Mouse (Mus musculus) erythroblast, adult 5-6 weeks (primary cell): ENCODE data around the gene Olfr1254. TPM values are rescaled to one million over a fixed set of nuclear protein-coding genes. Genes with fewer than 3 reads are reported as not detected.

ENCODE experiments used
- ATAC-seq: replicated peaks from 2 replicates; pipeline ENCODE4 v1.8.0; 2016; ENCODE audit warnings: moderate number of reproducible peaks, mild to moderate bottlenecking, moderate TSS enrichment, inconsistent platforms; ENCODE audit not compliant: poor library complexity, low FRiP score, severe bottlenecking
- total RNA-seq, 2 experiments: library from RNA; stranded (forward) in 1 of 2; stranded (reverse) in 1 of 2; fragments of 150-400 nt in 1 of 2; fragments of 200-764, 138-1000 nt in 1 of 2; gene quantifications; 2 replicates each; pipeline versions ENCODE4 v1.2.3 to v1.2.4; 2015 to 2017; ENCODE audit warnings: low replicate concordance in 2 of 2

Olfr1254 gene
- total RNA-seq (2015; ENCODE audit: low replicate concordance) (not detected in 2 replicates), total RNA-seq (2017; ENCODE audit: low replicate concordance) (not detected in 2 replicates)

- ATAC-seq: no peak
These were observed at the start of gene Olfr1254 for GRCm38 (mm10) chr2:89793519-89793918. TSS of gene Olfr1254 (minus strand) at chr2:89793619.

- no peak for ATAC-seq
These were observed 48.0 kb upstream of the Olfr1254 start, which contains the start of gene Olfr1256 for GRCm38 (mm10) chr2:89841455-89841854. TSS of gene Olfr1256 (minus strand) at chr2:89841555.

- ATAC-seq: no peak
These were observed 26.8 kb upstream of the Olfr1254 start for GRCm38 (mm10) chr2:89820216-89820615.

GRCm38 (mm10) chr2:89811751-89812150 is 18.3 kb upstream of the Olfr1254 start, which contains the start of gene Olfr1255:
TSS of gene Olfr1255 (plus strand) at chr2:89812051.
- no peak for ATAC-seq

GRCm38 (mm10) chr2:89810751-89811150 is 17.3 kb upstream of the Olfr1254 start:
- ATAC-seq: no peak

GRCm38 (mm10) chr2:89799583-89799982 is 6.2 kb upstream of the Olfr1254 start:
- no peak for ATAC-seq

- no peak for ATAC-seq
These were observed 36.4 kb downstream of the Olfr1254 start, which contains the start of gene Olfr1253 for GRCm38 (mm10) chr2:89756990-89757389. TSS of gene Olfr1253 (minus strand) at chr2:89757090.

Other genes with a start within 250 kb of the Olfr1254 start
- gene Olfr1245, start 215.2 kb downstream of the Olfr1254 start, total RNA-seq (2015; ENCODE audit: low replicate concordance): not detected in 2 replicates
- gene Olfr1245, start 215.2 kb downstream of the Olfr1254 start, total RNA-seq (2017; ENCODE audit: low replicate concordance): 2.1 TPM in 1 of 2 replicates, not detected in the other
- gene Olfr1246, start 200.5 kb downstream of the Olfr1254 start, total RNA-seq (2015; ENCODE audit: low replicate concordance): not detected in 2 replicates
- not detected in 2 replicates for gene Olfr1246, start 200.5 kb downstream of the Olfr1254 start, total RNA-seq (2017; ENCODE audit: low replicate concordance)
- not detected in 2 replicates for gene Olfr1247, start 179.5 kb downstream of the Olfr1254 start, total RNA-seq (2015; ENCODE audit: low replicate concordance)
- not detected in 2 replicates for gene Olfr1247, start 179.5 kb downstream of the Olfr1254 start, total RNA-seq (2017; ENCODE audit: low replicate concordance)
- not detected in 2 replicates for gene Olfr1248, start 175.4 kb downstream of the Olfr1254 start, total RNA-seq (2015; ENCODE audit: low replicate concordance)
- not detected in 2 replicates for gene Olfr1248, start 175.4 kb downstream of the Olfr1254 start, total RNA-seq (2017; ENCODE audit: low replicate concordance)
- gene Olfr1249, start 158.6 kb downstream of the Olfr1254 start, total RNA-seq (2015; ENCODE audit: low replicate concordance): not detected in 2 replicates
- not detected in 2 replicates for gene Olfr1249, start 158.6 kb downstream of the Olfr1254 start, total RNA-seq (2017; ENCODE audit: low replicate concordance)
- not detected in 2 replicates for gene Olfr1250, start 132.2 kb downstream of the Olfr1254 start, total RNA-seq (2015; ENCODE audit: low replicate concordance)
- gene Olfr1250, start 132.2 kb downstream of the Olfr1254 start, total RNA-seq (2017; ENCODE audit: low replicate concordance): not detected in 2 replicates
- not detected in 2 replicates for gene Olfr1251, start 121.7 kb downstream of the Olfr1254 start, total RNA-seq (2015; ENCODE audit: low replicate concordance)
- not detected in 2 replicates for gene Olfr1251, start 121.7 kb downstream of the Olfr1254 start, total RNA-seq (2017; ENCODE audit: low replicate concordance)
- not detected in 2 replicates for gene Olfr1252, start 68.6 kb downstream of the Olfr1254 start, total RNA-seq (2015; ENCODE audit: low replicate concordance)
- gene Olfr1252, start 68.6 kb downstream of the Olfr1254 start, total RNA-seq (2017; ENCODE audit: low replicate concordance): not detected in 2 replicates
- not detected in 2 replicates for gene Olfr1253, start 36.5 kb downstream of the Olfr1254 start, total RNA-seq (2015; ENCODE audit: low replicate concordance)
- 0.42 TPM in 1 of 2 replicates, not detected in the other for gene Olfr1253, start 36.5 kb downstream of the Olfr1254 start, total RNA-seq (2017; ENCODE audit: low replicate concordance)
- gene Olfr1255, start 18.4 kb upstream of the Olfr1254 start, total RNA-seq (2015; ENCODE audit: low replicate concordance): not detected in 2 replicates
- gene Olfr1255, start 18.4 kb upstream of the Olfr1254 start, total RNA-seq (2017; ENCODE audit: low replicate concordance): not detected in 2 replicates
- not detected in 2 replicates for gene Olfr1256, start 47.9 kb upstream of the Olfr1254 start, total RNA-seq (2015; ENCODE audit: low replicate concordance)
- not detected in 2 replicates for gene Olfr1256, start 47.9 kb upstream of the Olfr1254 start, total RNA-seq (2017; ENCODE audit: low replicate concordance)
- not detected in 2 replicates for gene Olfr48, start 54.6 kb upstream of the Olfr1254 start, total RNA-seq (2015; ENCODE audit: low replicate concordance)
- gene Olfr48, start 54.6 kb upstream of the Olfr1254 start, total RNA-seq (2017; ENCODE audit: low replicate concordance): not detected in 2 replicates
- gene Olfr1257, start 84.8 kb upstream of the Olfr1254 start, total RNA-seq (2015; ENCODE audit: low replicate concordance): not detected in 2 replicates
- not detected in 2 replicates for gene Olfr1257, start 84.8 kb upstream of the Olfr1254 start, total RNA-seq (2017; ENCODE audit: low replicate concordance)
- not detected in 2 replicates for gene Olfr1258, start 133.7 kb upstream of the Olfr1254 start, total RNA-seq (2015; ENCODE audit: low replicate concordance)
- not detected in 2 replicates for gene Olfr1258, start 133.7 kb upstream of the Olfr1254 start, total RNA-seq (2017; ENCODE audit: low replicate concordance)
- gene Olfr1259, start 155.0 kb upstream of the Olfr1254 start, total RNA-seq (2015; ENCODE audit: low replicate concordance): not detected in 2 replicates
- 0.56 TPM in 1 of 2 replicates, not detected in the other for gene Olfr1259, start 155.0 kb upstream of the Olfr1254 start, total RNA-seq (2017; ENCODE audit: low replicate concordance)
- gene Olfr1260, start 180.7 kb upstream of the Olfr1254 start, total RNA-seq (2015; ENCODE audit: low replicate concordance): not detected in 2 replicates
- gene Olfr1260, start 180.7 kb upstream of the Olfr1254 start, total RNA-seq (2017; ENCODE audit: low replicate concordance): not detected in 2 replicates
- not detected in 2 replicates for gene Olfr1261, start 197.6 kb upstream of the Olfr1254 start, total RNA-seq (2015; ENCODE audit: low replicate concordance)
- 0.28 TPM in 1 of 2 replicates, not detected in the other for gene Olfr1261, start 197.6 kb upstream of the Olfr1254 start, total RNA-seq (2017; ENCODE audit: low replicate concordance)
- gene Olfr1262, start 206.5 kb upstream of the Olfr1254 start, total RNA-seq (2015; ENCODE audit: low replicate concordance): not detected in 2 replicates
- not detected in 2 replicates for gene Olfr1262, start 206.5 kb upstream of the Olfr1254 start, total RNA-seq (2017; ENCODE audit: low replicate concordance)
- gene Olfr1263, start 218.5 kb upstream of the Olfr1254 start, total RNA-seq (2015; ENCODE audit: low replicate concordance): not detected in 2 replicates
- not detected in 2 replicates for gene Olfr1263, start 218.5 kb upstream of the Olfr1254 start, total RNA-seq (2017; ENCODE audit: low replicate concordance)
- not detected in 2 replicates for gene Olfr1264, start 232.0 kb upstream of the Olfr1254 start, total RNA-seq (2015; ENCODE audit: low replicate concordance)
- gene Olfr1264, start 232.0 kb upstream of the Olfr1254 start, total RNA-seq (2017; ENCODE audit: low replicate concordance): not detected in 2 replicates
- gene Olfr1265, start 241.7 kb upstream of the Olfr1254 start, total RNA-seq (2015; ENCODE audit: low replicate concordance): not detected in 2 replicates
- not detected in 2 replicates for gene Olfr1265, start 241.7 kb upstream of the Olfr1254 start, total RNA-seq (2017; ENCODE audit: low replicate concordance)